Mouse (Mus musculus): ENCODE data around the gene Rbl2. TPM values are rescaled to one million over a fixed set of nuclear protein-coding genes. Genes with fewer than 3 reads are reported as not detected.

The Rbl2 gene
- polyA plus RNA-seq, 1 experiment from 2014 or later: 19.1 TPM

Other genes with a start within 250 kb of the Rbl2 start
- gene Chd9, start 241.7 kb upstream of the Rbl2 start, polyA plus RNA-seq (2015; fragmentation: Nextera tagmentation; extraction: Ambion mirVana): 88.1 and 97.1 TPM in 2 replicates
- gene Aktip, start 129.9 kb downstream of the Rbl2 start, polyA plus RNA-seq (2015; fragmentation: Nextera tagmentation; extraction: Ambion mirVana): 84.8 and 98.8 TPM in 2 replicates
- gene Rpgrip1l, start 243.2 kb downstream of the Rbl2 start, polyA plus RNA-seq (2015; fragmentation: Nextera tagmentation; extraction: Ambion mirVana): 6.7 and 7.9 TPM in 2 replicates
- gene Fto, start 243.5 kb downstream of the Rbl2 start, polyA plus RNA-seq (2015; fragmentation: Nextera tagmentation; extraction: Ambion mirVana): 89.0 and 99.4 TPM in 2 replicates

Measured in kidney, embryonic 16.5 days (tissue).